Mouse (Mus musculus): Measurements from ENCODE around the gene Samd1. TPM values are rescaled to one million over a fixed set of nuclear protein-coding genes. Genes with fewer than 3 reads are reported as not detected.
A peak's percentile ranks its signal among the peaks of the same experiment; 100 is the strongest.
"Not testable (repeated sequence)": the region's sequence is repeated elsewhere in the genome, so short reads cannot be mapped to it uniquely, and the experiment has no call there.

Samd1 gene
- polyA plus RNA-seq, 1 experiment from 2014 or later = 17.6 TPM

DNA sequence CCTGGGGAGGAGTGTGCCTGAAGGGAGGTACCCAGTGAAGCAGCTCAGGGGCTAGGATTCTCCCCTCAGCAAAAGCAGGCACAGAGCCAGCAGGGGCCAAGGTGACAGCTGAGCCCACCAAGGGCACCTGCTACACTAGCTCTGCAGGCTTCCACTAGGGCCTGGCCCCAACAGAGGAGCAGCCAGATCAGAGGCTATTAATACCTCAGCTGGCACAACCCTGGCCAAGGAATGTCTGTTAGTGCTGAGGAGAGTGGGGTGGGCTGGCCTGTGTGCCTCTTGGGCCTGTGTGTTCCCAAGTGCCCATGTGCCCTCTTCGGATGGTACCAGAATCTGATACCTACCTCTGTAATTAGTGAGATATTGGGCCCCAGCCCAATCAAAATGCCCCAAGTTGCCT lies 17.2 kb upstream of the Samd1 start:
- Histone ChIP-seq H3K4me2 (no peak overlapping the region), H3K4me3 (ENCODE audit: low read depth, low read length) (no peak overlapping the region), H3K9ac (ENCODE audit: low read depth, low read length) (no peak overlapping the region), H3K36me3 (ENCODE audit: control insufficient read depth, insufficient read depth, low read length) (peaks cover 23% of the 10 kb centered on the region), H3K27ac (ENCODE audit: low read depth, low read length) (no peak overlapping the region), H3K27me3 (replicated peaks; ENCODE audit: control insufficient read depth, insufficient read depth, low read length) (no peaks in the 10 kb centered on the region), H3K4me1 (replicated peaks; ENCODE audit: control insufficient read depth, insufficient read depth, low read length) (peaks cover 17% of the 10 kb centered on the region), H3K9me3 (ENCODE audit: control insufficient read depth, low read length) (no peaks in the 10 kb centered on the region)
- WGBS = 92% methylated on average over 1 of the region's 1 CpGs
- ATAC-seq (replicated peaks; ENCODE audit: low FRiP score) (no peak), DNase-seq (ENCODE audit: low spot score) (no peak)

DNA sequence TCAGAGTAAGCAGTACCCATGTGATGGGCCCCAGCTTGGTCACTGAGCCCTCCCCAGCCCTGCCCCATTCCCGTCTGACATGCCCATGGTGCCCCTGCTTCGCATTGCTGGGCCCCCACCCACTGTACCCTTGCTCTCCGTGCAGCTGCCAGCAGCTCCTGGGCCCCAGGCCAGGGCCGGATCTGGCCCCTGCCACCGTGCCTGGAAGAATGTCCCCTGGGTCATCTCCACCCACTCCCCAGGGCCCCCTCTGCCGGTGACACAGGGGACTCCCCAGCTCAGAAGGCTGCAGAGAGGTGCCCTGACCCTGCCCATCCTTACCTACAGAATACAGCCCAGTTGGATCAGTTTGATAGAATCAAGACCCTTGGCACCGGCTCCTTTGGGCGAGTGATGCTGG lies 16.6 kb upstream of the Samd1 start:
- H3K4me1 ChIP-seq (replicated peaks; ENCODE audit: control insufficient read depth, insufficient read depth, low read length) = peaks cover 17% of the 10 kb centered on the region
- DNase-seq (ENCODE audit: low spot score) (no peak), ATAC-seq (replicated peaks; ENCODE audit: low FRiP score) (no peak)
- no peak overlapping the region for H3K27ac ChIP-seq (ENCODE audit: low read depth, low read length)
- no peaks in the 10 kb centered on the region for H3K9me3 ChIP-seq (ENCODE audit: control insufficient read depth, low read length)
- H3K27me3 ChIP-seq (replicated peaks; ENCODE audit: control insufficient read depth, insufficient read depth, low read length) = no peaks in the 10 kb centered on the region
- no peak overlapping the region for H3K9ac ChIP-seq (ENCODE audit: low read depth, low read length)
- H3K36me3 ChIP-seq (ENCODE audit: control insufficient read depth, insufficient read depth, low read length) = peaks cover 23% of the 10 kb centered on the region
- no peak overlapping the region for H3K4me2 ChIP-seq
- 85% methylated on average over 8 of the region's 8 CpGs for WGBS
- no peak overlapping the region for H3K4me3 ChIP-seq (ENCODE audit: low read depth, low read length)

- Histone ChIP-seq H3K4me2 (no peak overlapping the region), H3K9me3 (ENCODE audit: control insufficient read depth, low read length) (no peaks in the 10 kb centered on the region), H3K4me3 (ENCODE audit: low read depth, low read length) (no peak overlapping the region), H3K27me3 (replicated peaks; ENCODE audit: control insufficient read depth, insufficient read depth, low read length) (no peaks in the 10 kb centered on the region), H3K36me3 (ENCODE audit: control insufficient read depth, insufficient read depth, low read length) (peaks cover 27% of the 10 kb centered on the region), H3K4me1 (replicated peaks; ENCODE audit: control insufficient read depth, insufficient read depth, low read length) (peaks cover 17% of the 10 kb centered on the region), H3K27ac (ENCODE audit: low read depth, low read length) (no peak overlapping the region), H3K9ac (ENCODE audit: low read depth, low read length) (no peak overlapping the region)
- WGBS = 94% methylated on average over 7 of the region's 7 CpGs
- no peak for DNase-seq (ENCODE audit: low spot score)
- ATAC-seq (replicated peaks; ENCODE audit: low FRiP score) = no peak
Measured at GRCm38 (mm10) chr8:83981533-83981932, 15.9 kb upstream of the Samd1 start.

DNA sequence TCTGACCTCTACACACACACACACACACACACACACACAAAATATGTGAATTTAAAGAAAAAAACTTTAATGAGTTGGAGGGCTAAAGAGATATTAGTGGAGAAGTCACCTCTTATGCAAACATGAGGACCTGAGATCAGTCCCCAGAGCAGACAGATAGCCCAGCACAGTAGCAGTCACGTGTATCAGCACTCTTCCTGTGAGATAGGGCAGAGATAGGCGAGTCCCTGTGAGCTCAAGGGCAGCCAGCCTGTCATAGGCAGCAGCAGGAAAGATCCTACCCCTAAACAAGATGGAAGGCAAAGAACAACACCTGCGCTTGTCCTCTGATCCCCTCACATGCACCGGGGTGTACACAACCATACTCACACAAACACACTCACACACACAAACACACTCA lies 15.0 kb upstream of the Samd1 start:
- peak; percentile 77 for ATAC-seq (replicated peaks; ENCODE audit: low FRiP score)
- Histone ChIP-seq H3K27me3 (replicated peaks; ENCODE audit: control insufficient read depth, insufficient read depth, low read length) (no peaks in the 10 kb centered on the region), H3K36me3 (ENCODE audit: control insufficient read depth, insufficient read depth, low read length) (peaks cover 35% of the 10 kb centered on the region)

GRCm38 (mm10) chr8:83983222-83983621 lies 14.2 kb upstream of the Samd1 start:
- DNase-seq (ENCODE audit: low spot score); H3K4me3 ChIP-seq (ENCODE audit: low read depth, low read length); H3K9me3 ChIP-seq (ENCODE audit: control insufficient read depth, low read length); H3K27me3 ChIP-seq (replicated peaks; ENCODE audit: control insufficient read depth, insufficient read depth, low read length); H3K9ac ChIP-seq (ENCODE audit: low read depth, low read length); H3K27ac ChIP-seq (ENCODE audit: low read depth, low read length); H3K4me2 ChIP-seq; ATAC-seq (replicated peaks; ENCODE audit: low FRiP score); H3K4me1 ChIP-seq (replicated peaks; ENCODE audit: control insufficient read depth, insufficient read depth, low read length): not testable (repeated sequence)
- H3K36me3 ChIP-seq (ENCODE audit: control insufficient read depth, insufficient read depth, low read length) = peaks cover 40% of the 10 kb centered on the region
- 98% methylated on average over 2 of the region's 2 CpGs for WGBS

More for the DNA sequence above, 15.0 kb upstream of the Samd1 start:
- no peak overlapping the region for H3K4me2 ChIP-seq
- no peak for DNase-seq (ENCODE audit: low spot score)
- WGBS = 61% methylated on average over 4 of the region's 4 CpGs
- H3K27ac ChIP-seq (ENCODE audit: low read depth, low read length) = no peak overlapping the region
- H3K9me3 ChIP-seq (ENCODE audit: control insufficient read depth, low read length) = no peaks in the 10 kb centered on the region
- no peak overlapping the region for H3K4me3 ChIP-seq (ENCODE audit: low read depth, low read length)
- H3K9ac ChIP-seq (ENCODE audit: low read depth, low read length) = no peak overlapping the region
- peaks cover 12% of the 10 kb centered on the region for H3K4me1 ChIP-seq (replicated peaks; ENCODE audit: control insufficient read depth, insufficient read depth, low read length)

- WGBS = 70% methylated on average over 7 of the region's 7 CpGs
- Histone ChIP-seq H3K27ac (ENCODE audit: low read depth, low read length) (no peak overlapping the region), H3K9ac (ENCODE audit: low read depth, low read length) (no peak overlapping the region), H3K27me3 (replicated peaks; ENCODE audit: control insufficient read depth, insufficient read depth, low read length) (no peaks in the 10 kb centered on the region), H3K4me1 (replicated peaks; ENCODE audit: control insufficient read depth, insufficient read depth, low read length) (peaks cover 9% of the 10 kb centered on the region), H3K36me3 (ENCODE audit: control insufficient read depth, insufficient read depth, low read length) (peaks cover 38% of the 10 kb centered on the region), H3K4me2 (no peak overlapping the region), H3K4me3 (ENCODE audit: low read depth, low read length) (no peak overlapping the region), H3K9me3 (ENCODE audit: control insufficient read depth, low read length) (no peaks in the 10 kb centered on the region)
- ATAC-seq (replicated peaks; ENCODE audit: low FRiP score) (no peak), DNase-seq (ENCODE audit: low spot score) (no peak)
Measured at GRCm38 (mm10) chr8:83989243-83989642, 8.2 kb upstream of the Samd1 start.

DNA sequence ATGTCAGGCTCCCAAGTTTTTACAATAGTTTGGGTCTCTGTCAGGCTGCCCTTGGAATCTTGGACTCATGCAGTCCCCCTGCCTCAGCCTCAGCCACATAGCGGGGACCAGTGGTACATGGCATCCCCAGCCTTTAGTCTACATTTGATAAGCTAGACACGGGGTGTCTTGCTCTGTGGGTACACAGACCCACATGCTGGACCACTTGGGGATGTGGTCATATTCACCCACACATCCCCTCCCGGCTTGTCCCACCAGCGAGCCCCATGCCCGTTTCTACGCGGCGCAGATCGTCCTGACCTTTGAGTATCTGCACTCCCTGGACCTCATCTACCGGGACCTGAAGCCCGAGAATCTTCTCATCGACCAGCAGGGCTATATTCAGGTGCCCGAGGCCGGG lies 7.3 kb upstream of the Samd1 start:
- no peak overlapping the region for H3K27ac ChIP-seq (ENCODE audit: low read depth, low read length)
- 90% methylated on average over 14 of the region's 14 CpGs for WGBS
- ATAC-seq (replicated peaks; ENCODE audit: low FRiP score) = no peak

GRCm38 (mm10) chr8:83992488-83992887 lies 5.0 kb upstream of the Samd1 start:
- Histone ChIP-seq H3K27me3 (replicated peaks; ENCODE audit: control insufficient read depth, insufficient read depth, low read length) (no peaks in the 10 kb centered on the region), H3K4me2 (no peak overlapping the region), H3K27ac (ENCODE audit: low read depth, low read length) (peak overlapping the region; percentile 43; the same call in 1 of the 2 replicates), H3K36me3 (ENCODE audit: control insufficient read depth, insufficient read depth, low read length) (peaks cover 25% of the 10 kb centered on the region), H3K4me1 (replicated peaks; ENCODE audit: control insufficient read depth, insufficient read depth, low read length) (peaks cover 16% of the 10 kb centered on the region), H3K9me3 (ENCODE audit: control insufficient read depth, low read length) (no peaks in the 10 kb centered on the region), H3K9ac (ENCODE audit: low read depth, low read length) (peak overlapping the region; percentile 40; the same call in 1 of the 2 replicates), H3K4me3 (ENCODE audit: low read depth, low read length) (no peak overlapping the region)
- DNase-seq (ENCODE audit: low spot score) (no peak), ATAC-seq (replicated peaks; ENCODE audit: low FRiP score) (peak; percentile 34; the same call in 1 of the 2 replicates)
- 52% methylated on average over 2 of the region's 2 CpGs for WGBS

More for the DNA sequence above, 7.3 kb upstream of the Samd1 start:
- H3K9me3 ChIP-seq (ENCODE audit: control insufficient read depth, low read length) = no peaks in the 10 kb centered on the region
- H3K4me2 ChIP-seq = no peak overlapping the region
- no peak overlapping the region for H3K9ac ChIP-seq (ENCODE audit: low read depth, low read length)
- H3K27me3 ChIP-seq (replicated peaks; ENCODE audit: control insufficient read depth, insufficient read depth, low read length) = no peaks in the 10 kb centered on the region
- DNase-seq (ENCODE audit: low spot score) = no peak
- H3K36me3 ChIP-seq (ENCODE audit: control insufficient read depth, insufficient read depth, low read length) = peaks cover 38% of the 10 kb centered on the region
- H3K4me1 ChIP-seq (replicated peaks; ENCODE audit: control insufficient read depth, insufficient read depth, low read length) = peaks cover 9% of the 10 kb centered on the region
- H3K4me3 ChIP-seq (ENCODE audit: low read depth, low read length) = no peak overlapping the region

- ATAC-seq (replicated peaks; ENCODE audit: low FRiP score) (no peak), DNase-seq (ENCODE audit: low spot score) (no peak)
- Histone ChIP-seq H3K9me3 (ENCODE audit: control insufficient read depth, low read length) (no peaks in the 10 kb centered on the region), H3K27me3 (replicated peaks; ENCODE audit: control insufficient read depth, insufficient read depth, low read length) (no peaks in the 10 kb centered on the region), H3K4me3 (ENCODE audit: low read depth, low read length) (no peak overlapping the region), H3K27ac (ENCODE audit: low read depth, low read length) (no peak overlapping the region), H3K4me2 (no peak overlapping the region), H3K36me3 (ENCODE audit: control insufficient read depth, insufficient read depth, low read length) (peaks cover 20% of the 10 kb centered on the region), H3K9ac (ENCODE audit: low read depth, low read length) (no peak overlapping the region), H3K4me1 (replicated peaks; ENCODE audit: control insufficient read depth, insufficient read depth, low read length) (peaks cover 19% of the 10 kb centered on the region)
- 61% methylated on average over 3 of the region's 3 CpGs for WGBS
Measured at GRCm38 (mm10) chr8:83994030-83994429, 3.4 kb upstream of the Samd1 start.
